Mouse (Mus musculus) heart, embryonic 10.5 days (tissue): ENCODE results near the gene Dtx4. TPM values are rescaled to one million over a fixed set of nuclear protein-coding genes. Genes with fewer than 3 reads are reported as not detected.

Experiments used
- DNase-seq: peaks from one replicate; pipeline ENCODE4 v3.0.0-alpha.2; 2017; ENCODE audit warnings: low spot score
- H3K27ac ChIP-seq: fragments of 300-500 bp; sonication (generic); 2 replicates; pipeline ENCODE4 v1.5.1; 2016; ENCODE audit warnings: mild to moderate bottlenecking
- H3K27me3 ChIP-seq: fragments of 300-500 bp; sonication (generic); 2 replicates; pipeline ENCODE4 v1.6.1; 2016; ENCODE audit warnings: mild to moderate bottlenecking; ENCODE audit not compliant: poor library complexity, insufficient read depth, severe bottlenecking
- H3K36me3 ChIP-seq: fragments of 300-500 bp; sonication (generic); 2 replicates; pipeline ENCODE4 v1.6.1; 2016; ENCODE audit warnings: mild to moderate bottlenecking, moderate library complexity
- H3K4me1 ChIP-seq: fragments of 300-500 bp; sonication (generic); 2 replicates; pipeline ENCODE4 v1.6.1; 2016; ENCODE audit warnings: mild to moderate bottlenecking
- H3K4me3 ChIP-seq: fragments of 300-500 bp; sonication (generic); 2 replicates; pipeline ENCODE4 v1.5.1; 2016; ENCODE audit warnings: mild to moderate bottlenecking, moderate library complexity
- H3K9me3 ChIP-seq: fragments of 300-500 bp; sonication (generic); 2 replicates; pipeline ENCODE4 v1.6.1; 2016; ENCODE audit warnings: mild to moderate bottlenecking, moderate library complexity
- WGBS: fragments of 180-500 bp; shearing (Covaris S2); methylation state at CpG from one replicate; pipeline ENCODE4 v1.1.7; 2016; 5-methylcytosine and 5-hydroxymethylcytosine counted together
- polyA plus RNA-seq: library from polyadenylated mRNA; unstranded; fragments of >200 nt; fragmentation: Nextera tagmentation; extraction: Ambion mirVana; gene quantifications from 2 replicates; pipeline ENCODE4 v1.2.1, GENCODE M21; 2016

Dtx4 gene
- polyA plus RNA-seq, 1 experiment from 2014 or later = 2.9 TPM

GRCm38 (mm10) chr19:12475380-12476250 is 25.6 kb downstream of the Dtx4 start:
- H3K27ac ChIP-seq = no peak overlapping the region

GRCm38 (mm10) chr19:12473951-12474350 is 27.3 kb downstream of the Dtx4 start:
- Histone ChIP-seq H3K4me3 (no peak overlapping the region), H3K27me3 (no peaks in the 10 kb centered on the region), H3K4me1 (no peaks in the 10 kb centered on the region), H3K27ac (no peak overlapping the region), H3K9me3 (no peaks in the 10 kb centered on the region), H3K36me3 (no peaks in the 10 kb centered on the region)
- 88% methylated on average over 4 of the region's 4 CpGs for WGBS
- DNase-seq = peak; percentile 27

More at GRCm38 (mm10) chr19:12475380-12476250, 25.6 kb downstream of the Dtx4 start:
- no peaks in the 10 kb centered on the region for H3K27me3 ChIP-seq
- H3K9me3 ChIP-seq = no peaks in the 10 kb centered on the region
- H3K4me1 ChIP-seq = no peaks in the 10 kb centered on the region
- 70% methylated on average over 15 of the region's 15 CpGs for WGBS
- H3K4me3 ChIP-seq = no peak overlapping the region
- H3K36me3 ChIP-seq = no peaks in the 10 kb centered on the region
- DNase-seq = peak; percentile 81

DNA sequence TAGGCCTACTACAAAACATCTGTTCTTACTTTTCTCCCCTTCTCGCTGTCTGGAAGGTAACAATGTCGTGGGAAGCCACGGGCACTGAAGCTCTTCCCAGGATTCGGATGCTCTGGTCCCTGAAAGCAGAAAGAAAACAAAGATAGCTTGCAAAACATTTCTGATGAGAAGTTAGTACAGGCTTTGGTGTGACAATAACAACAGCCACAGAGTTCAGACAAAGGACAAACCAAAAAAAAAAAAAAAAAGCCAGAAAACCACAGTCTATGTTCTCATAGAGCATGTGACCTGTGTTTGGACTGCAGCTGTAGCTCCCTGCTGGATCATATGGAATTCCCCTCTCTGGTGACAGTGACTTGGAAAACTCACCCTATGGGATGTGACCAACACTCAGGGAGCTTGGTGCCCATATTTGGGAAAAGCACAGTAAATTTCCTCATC is 28.0 kb downstream of the Dtx4 start:
- no peaks in the 10 kb centered on the region for H3K9me3 ChIP-seq
- no peak for DNase-seq
- no peaks in the 10 kb centered on the region for H3K27me3 ChIP-seq
- WGBS = 58% methylated on average over 4 of the region's 4 CpGs
- H3K4me1 ChIP-seq = no peaks in the 10 kb centered on the region
- H3K27ac ChIP-seq = no peak overlapping the region
- H3K4me3 ChIP-seq = no peak overlapping the region
- no peaks in the 10 kb centered on the region for H3K36me3 ChIP-seq

GRCm38 (mm10) chr19:12472381-12472976 is 28.8 kb downstream of the Dtx4 start:
- no peaks in the 10 kb centered on the region for H3K9me3 ChIP-seq
- no peaks in the 10 kb centered on the region for H3K27me3 ChIP-seq
- H3K27ac ChIP-seq = no peak overlapping the region
- DNase-seq = peak; percentile 20
- H3K4me3 ChIP-seq = no peak overlapping the region
- WGBS = 69% methylated on average over 5 of the region's 5 CpGs
- no peaks in the 10 kb centered on the region for H3K36me3 ChIP-seq
- H3K4me1 ChIP-seq = no peaks in the 10 kb centered on the region

GRCm38 (mm10) chr19:12471866-12472265 is 29.4 kb downstream of the Dtx4 start:
- Histone ChIP-seq H3K4me3 (no peak overlapping the region), H3K27ac (no peak overlapping the region), H3K4me1 (no peaks in the 10 kb centered on the region), H3K9me3 (no peaks in the 10 kb centered on the region), H3K36me3 (no peaks in the 10 kb centered on the region), H3K27me3 (no peaks in the 10 kb centered on the region)
- peak; percentile 19 for DNase-seq
- 66% methylated on average over 3 of the region's 3 CpGs for WGBS

DNA sequence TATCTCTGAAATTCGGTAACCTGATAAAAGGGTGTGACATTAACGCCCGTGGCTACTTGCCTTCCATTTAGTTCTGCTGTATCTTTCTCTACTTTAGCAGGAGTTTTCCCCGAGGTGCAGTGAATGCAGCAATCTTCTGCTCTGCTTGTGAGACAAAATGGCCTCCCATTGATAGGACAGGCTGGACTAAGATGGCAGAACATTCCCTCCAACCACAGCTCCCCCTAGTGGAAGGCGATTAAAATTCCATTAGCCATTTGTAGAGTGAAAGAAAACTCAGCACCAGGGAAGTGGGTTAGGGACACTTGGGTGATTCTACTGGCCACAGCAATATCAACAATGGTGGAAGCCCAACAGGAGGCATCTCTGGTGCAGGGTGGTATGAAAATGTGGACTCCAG is 33.8 kb downstream of the Dtx4 start:
- H3K9me3 ChIP-seq = no peaks in the 10 kb centered on the region
- no peak for DNase-seq
- 77% methylated on average over 5 of the region's 5 CpGs for WGBS

DNA sequence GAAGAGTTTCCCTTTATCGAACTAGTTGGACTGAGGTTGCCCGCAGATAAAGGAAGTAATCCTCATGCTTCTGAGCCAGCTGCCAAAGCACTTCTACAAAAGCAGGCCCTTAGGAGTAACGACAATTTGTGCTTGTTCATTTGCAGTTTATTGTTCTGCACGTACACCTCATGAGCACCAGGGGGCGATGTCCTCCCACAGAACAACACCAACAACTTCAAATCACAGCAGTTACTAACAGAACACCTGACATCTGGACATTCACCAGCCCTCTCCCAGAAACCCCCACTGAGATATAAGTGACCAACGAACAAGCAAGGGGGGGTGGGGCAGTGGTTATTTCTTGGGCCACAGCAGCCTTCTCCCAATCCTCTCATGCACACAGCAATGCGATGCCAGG is 35.0 kb downstream of the Dtx4 start:
- 27% methylated on average over 7 of the region's 7 CpGs for WGBS
- Histone ChIP-seq H3K27me3 (no peaks in the 10 kb centered on the region), H3K4me1 (peaks cover 3% of the 10 kb centered on the region), H3K36me3 (no peaks in the 10 kb centered on the region), H3K9me3 (no peaks in the 10 kb centered on the region), H3K27ac (no peak overlapping the region), H3K4me3 (no peak overlapping the region)
- no peak for DNase-seq

More for the DNA sequence above, 33.8 kb downstream of the Dtx4 start:
- Histone ChIP-seq H3K4me1 (peaks cover 3% of the 10 kb centered on the region), H3K36me3 (no peaks in the 10 kb centered on the region), H3K4me3 (no peak overlapping the region), H3K27ac (no peak overlapping the region), H3K27me3 (no peaks in the 10 kb centered on the region)

DNA sequence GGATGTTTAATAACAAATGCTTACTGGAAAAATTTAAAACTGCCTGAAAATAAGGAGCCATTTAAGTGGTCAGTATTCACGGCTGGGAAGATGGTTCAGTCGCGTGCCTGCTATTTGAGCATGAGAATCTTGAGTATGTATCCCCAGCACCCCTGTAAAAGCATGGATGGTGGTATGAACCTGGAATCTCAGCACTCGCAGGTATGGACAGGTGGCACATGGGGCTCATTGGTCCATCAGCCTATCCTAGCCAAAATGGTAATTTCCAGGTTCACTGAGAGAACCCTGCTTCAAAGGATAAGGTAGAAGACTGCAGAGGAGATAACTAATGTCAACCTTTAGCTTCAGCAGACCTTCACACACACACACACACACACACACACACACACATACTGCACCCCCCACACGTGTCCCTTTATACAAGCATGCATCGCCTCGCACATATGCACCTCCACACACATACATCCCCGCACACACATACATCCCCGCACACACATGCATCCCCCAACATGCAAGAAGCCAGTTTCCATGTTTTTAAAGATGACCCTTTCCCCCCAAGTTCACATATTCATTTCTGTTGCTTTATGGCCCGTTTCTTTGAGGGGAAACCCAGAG is 35.6 kb downstream of the Dtx4 start:
- 86% methylated on average over 10 of the region's 10 CpGs for WGBS

GRCm38 (mm10) chr19:12464674-12465073 is 36.6 kb downstream of the Dtx4 start:
- H3K27me3 ChIP-seq = no peaks in the 10 kb centered on the region
- H3K4me1 ChIP-seq = peaks cover 3% of the 10 kb centered on the region
- no peak for DNase-seq
- H3K36me3 ChIP-seq = no peaks in the 10 kb centered on the region
- 79% methylated on average over 4 of the region's 4 CpGs for WGBS
- no peak overlapping the region for H3K4me3 ChIP-seq
- H3K9me3 ChIP-seq = no peaks in the 10 kb centered on the region
- no peak overlapping the region for H3K27ac ChIP-seq

More for the DNA sequence above, 35.6 kb downstream of the Dtx4 start:
- Histone ChIP-seq H3K4me3 (no peak overlapping the region), H3K4me1 (peaks cover 3% of the 10 kb centered on the region), H3K27me3 (no peaks in the 10 kb centered on the region), H3K9me3 (no peaks in the 10 kb centered on the region), H3K36me3 (no peaks in the 10 kb centered on the region), H3K27ac (no peak overlapping the region)
- no peak for DNase-seq

GRCm38 (mm10) chr19:12464127-12464526 is 37.1 kb downstream of the Dtx4 start:
- no peak for DNase-seq
- peaks cover 3% of the 10 kb centered on the region for H3K4me1 ChIP-seq
- WGBS = 74% methylated on average over 5 of the region's 5 CpGs
- no peaks in the 10 kb centered on the region for H3K36me3 ChIP-seq
- H3K27me3 ChIP-seq = no peaks in the 10 kb centered on the region
- no peak overlapping the region; the same call in 1 of the 2 replicates for H3K27ac ChIP-seq
- no peak overlapping the region for H3K4me3 ChIP-seq
- H3K9me3 ChIP-seq = no peaks in the 10 kb centered on the region

GRCm38 (mm10) chr19:12463722-12464035 is 37.6 kb downstream of the Dtx4 start:
- WGBS = 14% methylated on average over 1 of the region's 1 CpGs
- Histone ChIP-seq H3K27ac (no peak overlapping the region; the same call in 1 of the 2 replicates), H3K4me1 (peaks cover 3% of the 10 kb centered on the region), H3K36me3 (no peaks in the 10 kb centered on the region), H3K9me3 (no peaks in the 10 kb centered on the region), H3K27me3 (no peaks in the 10 kb centered on the region), H3K4me3 (no peak overlapping the region)
- no peak for DNase-seq

GRCm38 (mm10) chr19:12462851-12463721 is 38.2 kb downstream of the Dtx4 start:
- H3K9me3 ChIP-seq = no peaks in the 10 kb centered on the region
- peaks cover 3% of the 10 kb centered on the region for H3K4me1 ChIP-seq
- no peak overlapping the region for H3K27ac ChIP-seq
- no peak overlapping the region for H3K4me3 ChIP-seq
- DNase-seq = no peak
- H3K27me3 ChIP-seq = no peaks in the 10 kb centered on the region
- H3K36me3 ChIP-seq = no peaks in the 10 kb centered on the region
- WGBS = 60% methylated on average over 7 of the region's 7 CpGs
